Mouse (Mus musculus): ENCODE measurements around the gene Abca4. TPM values are rescaled to one million over a fixed set of nuclear protein-coding genes. Genes with fewer than 3 reads are reported as not detected.

Gene Abca4
- polyA plus RNA-seq, 1 experiment from 2014 or later, result 1.3 TPM

DNA sequence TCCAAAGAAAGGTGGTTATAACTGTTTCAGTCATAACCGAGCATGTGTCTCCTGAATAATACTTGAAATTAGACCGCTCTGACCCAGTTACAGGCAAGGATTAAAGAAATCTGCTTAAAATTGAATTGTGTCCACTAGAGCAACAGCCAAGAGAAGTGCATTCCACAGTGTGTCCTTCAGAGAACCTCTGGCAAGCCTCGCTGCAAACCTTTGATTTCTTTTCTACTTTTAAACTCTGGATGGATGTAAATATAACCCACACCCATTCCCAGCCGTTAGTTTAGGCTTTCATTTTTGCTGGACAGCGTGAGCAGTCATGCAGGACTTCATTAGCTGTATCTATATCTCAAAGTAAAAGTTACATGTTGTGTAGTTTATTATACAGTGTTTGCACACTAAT is 17.6 kb upstream of the Abca4 start:
- H3K4me1 ChIP-seq, result 0 out of 2 replicates have a peak, but pooled peaks cover 3% of the 10 kb centered on the region
- H3K27ac ChIP-seq (replicated peaks), result 0 out of 2 replicates have a peak overlapping the region, but pooled peaks have one; percentile 51
- no peaks in the 10 kb centered on the region for H3K27me3 ChIP-seq
- H3K9me3 ChIP-seq (replicated peaks), result no peaks in the 10 kb centered on the region
- no peak overlapping the region for H3K9ac ChIP-seq
- no peak for ATAC-seq (ENCODE audit: insufficient number of reproducible peaks, low FRiP score, low TSS enrichment, low read depth)
- 38% methylated on average over 5 of the region's 5 CpGs for WGBS
- H3K4me2 ChIP-seq (replicated peaks), result no peak overlapping the region
- H3K36me3 ChIP-seq, result no peaks in the 10 kb centered on the region
- H3K4me3 ChIP-seq (replicated peaks), result no peak overlapping the region

DNA sequence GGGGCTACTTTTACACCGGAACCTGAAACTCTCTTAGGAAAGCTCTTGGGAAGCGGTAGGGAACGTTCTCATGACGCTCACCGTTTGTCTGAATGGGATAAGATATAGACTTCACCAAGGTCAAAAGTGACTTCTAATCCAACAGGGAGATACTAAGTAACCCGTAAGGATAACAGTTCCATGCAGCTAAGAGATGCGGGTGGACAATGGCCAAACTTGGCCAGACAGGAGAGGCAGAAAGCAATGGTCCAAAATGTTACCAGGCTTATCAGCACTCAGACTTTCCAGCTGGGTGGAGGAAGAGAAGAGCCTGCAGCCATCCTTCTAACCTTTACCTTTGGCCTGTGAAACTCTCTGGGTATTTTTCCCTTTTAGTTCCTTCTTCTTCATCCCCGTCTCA is 16.5 kb upstream of the Abca4 start:
- H3K27me3 ChIP-seq, result no peaks in the 10 kb centered on the region
- ATAC-seq (ENCODE audit: insufficient number of reproducible peaks, low FRiP score, low TSS enrichment, low read depth), result no peak
- 91% methylated on average over 8 of the region's 8 CpGs for WGBS

DNA sequence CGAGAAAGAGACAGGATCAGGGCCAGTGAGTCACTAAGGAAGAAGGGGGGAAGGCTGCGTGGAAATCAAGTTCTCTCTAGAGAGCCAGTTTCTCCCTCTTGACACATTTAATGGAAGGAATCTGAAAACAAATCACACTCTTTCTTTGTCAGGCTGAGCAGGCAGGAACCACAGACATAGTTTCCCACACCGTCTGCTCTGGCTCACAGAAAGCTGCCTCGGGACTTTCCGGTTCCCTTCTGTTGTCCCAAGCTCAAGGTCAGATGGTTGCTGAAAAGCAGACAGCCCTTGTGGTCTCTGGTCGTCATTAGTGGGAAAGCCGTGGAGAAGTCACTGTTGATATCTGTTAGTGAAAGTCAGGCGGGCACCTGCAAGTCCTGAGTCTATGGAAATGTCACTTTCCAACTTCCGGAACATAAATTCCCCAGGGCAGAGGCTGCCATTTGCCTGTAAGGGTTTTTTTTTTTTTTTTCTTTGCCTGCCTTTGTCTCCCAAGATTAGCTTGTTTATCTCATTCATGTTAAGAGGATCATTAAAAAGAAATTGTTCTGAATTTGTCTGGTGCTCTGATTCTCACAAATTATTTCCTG is 10.9 kb upstream of the Abca4 start:
- 38% methylated on average over 9 of the region's 9 CpGs for WGBS
- no peak for ATAC-seq (ENCODE audit: insufficient number of reproducible peaks, low FRiP score, low TSS enrichment, low read depth)
- no peaks in the 10 kb centered on the region for H3K27me3 ChIP-seq
- no peak overlapping the region for H3K4me2 ChIP-seq (replicated peaks)
- H3K27ac ChIP-seq (replicated peaks), result no peak overlapping the region
- no peaks in the 10 kb centered on the region for H3K36me3 ChIP-seq
- H3K4me1 ChIP-seq, result peaks cover 7% of the 10 kb centered on the region; the same call in 1 of the 2 replicates
- no peak overlapping the region for H3K9ac ChIP-seq
- H3K9me3 ChIP-seq (replicated peaks), result no peaks in the 10 kb centered on the region
- H3K4me3 ChIP-seq (replicated peaks), result no peak overlapping the region

More for the DNA sequence above, 16.5 kb upstream of the Abca4 start:
- H3K9ac ChIP-seq, result no peak overlapping the region
- no peak overlapping the region for H3K4me2 ChIP-seq (replicated peaks)
- no peak overlapping the region for H3K4me3 ChIP-seq (replicated peaks)
- H3K27ac ChIP-seq (replicated peaks), result no peak overlapping the region
- 0 out of 2 replicates have a peak, but pooled peaks cover 3% of the 10 kb centered on the region for H3K4me1 ChIP-seq
- H3K9me3 ChIP-seq (replicated peaks), result no peaks in the 10 kb centered on the region
- no peaks in the 10 kb centered on the region for H3K36me3 ChIP-seq

DNA sequence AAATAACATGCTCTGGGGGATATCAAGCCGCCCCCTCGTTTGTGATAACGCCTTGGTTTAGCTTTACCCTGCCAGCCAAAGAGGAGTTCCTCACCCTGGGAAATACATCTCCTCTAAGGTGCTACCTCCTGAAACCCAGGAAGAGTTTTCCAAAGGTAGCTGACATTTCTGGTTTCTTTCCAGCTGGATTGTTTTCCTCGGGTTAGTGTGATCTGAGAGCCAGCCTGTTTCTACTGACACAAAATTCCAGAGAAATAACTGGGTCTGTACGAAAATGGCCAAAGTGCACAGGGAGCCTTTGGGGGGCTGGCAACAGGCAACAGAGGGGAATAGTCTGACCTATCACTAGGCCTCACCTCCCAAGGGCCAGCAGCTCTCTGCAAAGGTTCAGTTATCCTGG is 10.0 kb upstream of the Abca4 start:
- Histone ChIP-seq H3K4me2 (replicated peaks) (no peak overlapping the region), H3K27ac (replicated peaks) (no peak overlapping the region), H3K9me3 (replicated peaks) (no peaks in the 10 kb centered on the region), H3K4me1 (peaks cover 7% of the 10 kb centered on the region; the same call in 1 of the 2 replicates), H3K9ac (no peak overlapping the region), H3K27me3 (no peaks in the 10 kb centered on the region), H3K4me3 (replicated peaks) (no peak overlapping the region), H3K36me3 (no peaks in the 10 kb centered on the region)
- no peak for ATAC-seq (ENCODE audit: insufficient number of reproducible peaks, low FRiP score, low TSS enrichment, low read depth)
- WGBS, result 64% methylated on average over 5 of the region's 5 CpGs

DNA sequence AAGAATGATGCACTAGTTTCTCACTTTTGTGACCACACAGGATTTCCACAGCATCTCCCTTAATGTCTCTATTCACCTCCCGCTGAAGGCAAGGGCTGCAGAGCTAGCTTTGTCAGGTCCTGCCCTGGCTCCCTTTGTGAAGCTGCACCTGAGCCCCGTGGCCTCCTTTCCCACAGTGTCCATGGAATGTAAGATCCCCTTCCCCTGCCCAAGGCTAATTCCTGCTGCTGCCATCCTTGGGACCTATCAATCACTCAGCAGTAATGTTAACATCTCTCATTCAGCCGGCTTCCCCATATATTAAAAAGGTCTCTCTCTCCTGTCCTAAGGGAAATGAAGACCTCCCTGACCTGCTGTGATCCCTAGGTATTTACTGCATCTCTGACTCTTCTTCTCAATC is 9.2 kb upstream of the Abca4 start:
- H3K9me3 ChIP-seq (replicated peaks), result no peaks in the 10 kb centered on the region
- no peak overlapping the region for H3K27ac ChIP-seq (replicated peaks)
- H3K27me3 ChIP-seq, result no peaks in the 10 kb centered on the region
- H3K4me1 ChIP-seq, result peaks cover 7% of the 10 kb centered on the region; the same call in 1 of the 2 replicates
- H3K4me3 ChIP-seq (replicated peaks), result no peak overlapping the region
- no peak overlapping the region for H3K9ac ChIP-seq
- 31% methylated on average over 3 of the region's 3 CpGs for WGBS
- no peak overlapping the region for H3K4me2 ChIP-seq (replicated peaks)
- H3K36me3 ChIP-seq, result no peaks in the 10 kb centered on the region
- ATAC-seq (ENCODE audit: insufficient number of reproducible peaks, low FRiP score, low TSS enrichment, low read depth), result no peak

DNA sequence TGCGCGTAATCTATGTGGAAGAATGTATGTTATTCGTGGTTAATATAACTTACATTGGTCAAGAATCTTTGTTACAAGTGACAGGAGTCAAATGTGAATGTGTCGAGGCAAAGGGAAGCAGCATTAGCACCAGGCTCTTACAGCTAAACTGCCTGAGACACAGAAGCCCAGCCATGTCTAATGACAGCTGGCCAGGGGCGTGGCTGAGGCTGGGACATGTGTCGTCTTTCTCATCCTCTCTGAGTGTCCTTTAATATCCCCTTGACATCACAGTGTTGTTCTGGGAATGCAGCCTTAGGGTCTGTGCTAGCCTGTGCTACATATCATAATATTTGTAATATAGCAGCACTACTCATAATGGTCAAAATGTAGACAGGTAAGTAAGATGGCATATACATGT is 3.7 kb upstream of the Abca4 start:
- H3K9me3 ChIP-seq (replicated peaks), result no peaks in the 10 kb centered on the region
- no peak for ATAC-seq (ENCODE audit: insufficient number of reproducible peaks, low FRiP score, low TSS enrichment, low read depth)
- 68% methylated on average over 6 of the region's 6 CpGs for WGBS

DNA sequence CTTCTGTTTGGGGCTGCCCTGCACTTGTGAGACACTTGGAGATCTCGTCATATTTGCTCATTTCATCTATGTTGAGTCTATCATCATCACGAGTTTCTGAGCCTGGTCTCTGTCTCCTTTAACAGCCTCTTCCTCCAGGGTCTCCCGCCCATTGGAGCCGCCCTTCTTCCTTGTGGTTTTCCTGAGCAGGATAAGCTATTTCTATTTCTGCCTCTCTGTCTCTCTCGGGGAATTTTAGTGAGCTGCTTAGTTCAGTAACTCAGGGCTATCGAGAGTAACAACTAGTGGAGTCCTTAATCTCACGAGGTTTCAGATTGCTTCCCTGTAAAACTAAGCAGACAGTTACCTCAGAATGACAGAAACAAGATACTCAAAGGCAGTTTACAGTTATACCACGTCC is 1.1 kb upstream of the Abca4 start:
- Histone ChIP-seq H3K9ac (no peak overlapping the region), H3K27me3 (no peaks in the 10 kb centered on the region), H3K4me2 (replicated peaks) (peak overlapping the region; percentile 13; the same call in 1 of the 2 replicates), H3K9me3 (replicated peaks) (no peaks in the 10 kb centered on the region), H3K27ac (replicated peaks) (peak overlapping the region; percentile 45; the same call in 1 of the 2 replicates), H3K36me3 (no peaks in the 10 kb centered on the region), H3K4me1 (peaks cover 53% of the 10 kb centered on the region), H3K4me3 (replicated peaks) (no peak overlapping the region)
- no peak for ATAC-seq (ENCODE audit: insufficient number of reproducible peaks, low FRiP score, low TSS enrichment, low read depth)
- WGBS, result 10% methylated on average over 8 of the region's 8 CpGs

More for the DNA sequence above, 3.7 kb upstream of the Abca4 start:
- Histone ChIP-seq H3K36me3 (no peaks in the 10 kb centered on the region), H3K4me1 (peaks cover 28% of the 10 kb centered on the region), H3K27me3 (no peaks in the 10 kb centered on the region), H3K27ac (replicated peaks) (no peak overlapping the region), H3K9ac (no peak overlapping the region), H3K4me3 (replicated peaks) (no peak overlapping the region), H3K4me2 (replicated peaks) (no peak overlapping the region)

DNA sequence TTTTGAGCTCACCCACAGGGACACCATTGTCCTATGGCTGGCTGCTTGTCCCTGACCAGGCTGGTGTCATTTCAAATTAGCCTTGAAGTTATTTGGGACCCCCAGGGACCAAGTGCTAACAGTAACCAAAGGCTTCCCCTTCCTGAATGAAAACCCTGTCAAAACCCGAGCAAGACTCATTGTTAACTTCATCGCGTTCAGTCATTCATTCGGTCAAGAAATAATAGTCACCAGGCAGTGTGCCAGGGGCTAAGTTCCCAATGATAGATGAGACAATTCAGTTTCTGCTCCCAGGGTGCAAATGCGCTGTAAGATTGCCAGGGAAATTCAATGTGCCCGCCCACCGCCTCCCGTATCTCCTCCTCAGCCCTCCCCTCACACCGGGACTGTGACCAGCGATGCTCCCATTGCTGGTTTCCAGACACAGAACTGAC is 2.0 kb downstream of the Abca4 start:
- WGBS, result 26% methylated on average over 10 of the region's 10 CpGs
- no peaks in the 10 kb centered on the region for H3K27me3 ChIP-seq
- H3K27ac ChIP-seq (replicated peaks), result 0 out of 2 replicates have a peak overlapping the region, but pooled peaks have one; percentile 13
- H3K9ac ChIP-seq, result no peak overlapping the region
- ATAC-seq (ENCODE audit: insufficient number of reproducible peaks, low FRiP score, low TSS enrichment, low read depth), result no peak
- H3K36me3 ChIP-seq, result no peaks in the 10 kb centered on the region
- H3K4me1 ChIP-seq, result peaks cover 68% of the 10 kb centered on the region
- no peak overlapping the region for H3K4me3 ChIP-seq (replicated peaks)
- H3K9me3 ChIP-seq (replicated peaks), result no peaks in the 10 kb centered on the region
- H3K4me2 ChIP-seq (replicated peaks), result no peak overlapping the region

- H3K27ac ChIP-seq (replicated peaks), result peak overlapping the region; percentile 87
- 20% methylated on average over 7 of the region's 7 CpGs for WGBS
- no peaks in the 10 kb centered on the region for H3K9me3 ChIP-seq (replicated peaks)
- no peak overlapping the region for H3K4me3 ChIP-seq (replicated peaks)
- H3K27me3 ChIP-seq, result no peaks in the 10 kb centered on the region
- peaks cover 68% of the 10 kb centered on the region for H3K4me1 ChIP-seq
- no peak overlapping the region for H3K4me2 ChIP-seq (replicated peaks)
- ATAC-seq (ENCODE audit: insufficient number of reproducible peaks, low FRiP score, low TSS enrichment, low read depth), result no peak
- no peak overlapping the region for H3K9ac ChIP-seq
- no peaks in the 10 kb centered on the region for H3K36me3 ChIP-seq
Measured at GRCm38 (mm10) chr3:122047402-122047801, 3.2 kb downstream of the Abca4 start.

GRCm38 (mm10) chr3:122047921-122048861 is 3.9 kb downstream of the Abca4 start:
- 6% methylated on average over 17 of the region's 17 CpGs for WGBS
- H3K9ac ChIP-seq, result no peak overlapping the region

GRCm38 (mm10) chr3:122049158-122049557 is 4.9 kb downstream of the Abca4 start:
- 25% methylated on average over 6 of the region's 6 CpGs for WGBS
- Histone ChIP-seq H3K4me1 (peaks cover 60% of the 10 kb centered on the region), H3K36me3 (no peaks in the 10 kb centered on the region), H3K9me3 (replicated peaks) (no peaks in the 10 kb centered on the region), H3K27ac (replicated peaks) (peak overlapping the region; percentile 71), H3K4me3 (replicated peaks) (no peak overlapping the region), H3K27me3 (no peaks in the 10 kb centered on the region), H3K4me2 (replicated peaks) (no peak overlapping the region), H3K9ac (no peak overlapping the region)
- ATAC-seq (ENCODE audit: insufficient number of reproducible peaks, low FRiP score, low TSS enrichment, low read depth), result 0 out of 2 replicates have a peak, but pooled peaks have one; percentile 31

More at GRCm38 (mm10) chr3:122047921-122048861, 3.9 kb downstream of the Abca4 start:
- Histone ChIP-seq H3K4me1 (peaks cover 62% of the 10 kb centered on the region), H3K4me3 (replicated peaks) (0 out of 2 replicates have a peak overlapping the region, but pooled peaks have one; percentile 4), H3K36me3 (no peaks in the 10 kb centered on the region), H3K9me3 (replicated peaks) (no peaks in the 10 kb centered on the region), H3K27me3 (no peaks in the 10 kb centered on the region), H3K4me2 (replicated peaks) (peak overlapping the region; percentile 35), H3K27ac (replicated peaks) (peak overlapping the region; percentile 87)
- peak; percentile 81 for ATAC-seq (ENCODE audit: insufficient number of reproducible peaks, low FRiP score, low TSS enrichment, low read depth)
